Mouse (Mus musculus): ENCODE measurements around the gene 1600002K03Rik.

Gene 1600002K03Rik

GRCm38 (mm10) chr10:80172527-80173292, at the start of gene 1600002K03Rik:
1600002K03Rik (plus strand) TSS chr10:80172944.
- DNase-seq (ENCODE audit: low read depth, low spot score), result peak; percentile 95

DNA sequence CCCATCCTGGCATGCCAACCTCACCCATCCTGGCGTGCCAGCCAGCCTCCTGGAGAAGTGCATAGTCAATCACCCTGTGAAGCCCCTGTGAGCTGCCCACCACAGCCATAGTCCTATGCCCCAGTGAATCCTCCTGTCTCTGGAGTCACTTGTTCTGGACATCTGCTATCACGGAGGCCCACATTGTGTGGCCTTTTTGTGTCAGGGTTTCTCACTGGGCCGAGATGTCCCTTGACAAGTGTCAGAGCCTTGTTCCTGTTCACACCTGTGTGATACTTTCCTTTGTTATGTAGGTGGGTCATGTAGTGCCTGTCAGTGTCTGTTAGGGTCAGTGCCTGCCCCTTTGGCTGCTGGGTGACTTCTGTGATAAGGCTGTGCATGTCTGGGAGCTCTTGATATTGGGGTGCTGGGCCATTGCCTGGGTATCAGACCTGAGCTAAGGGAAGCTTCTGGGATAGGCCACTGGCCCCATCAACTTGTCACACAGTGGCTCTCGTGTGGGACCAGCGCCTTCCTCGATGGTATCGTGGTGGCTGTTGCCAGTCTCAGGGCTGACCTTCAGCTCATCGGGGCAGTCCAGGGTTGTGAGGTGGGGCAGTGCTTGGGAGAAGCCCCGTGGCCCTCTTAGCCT, 48.7 kb upstream of the 1600002K03Rik start:
- DNase-seq (ENCODE audit: low read depth, low spot score), result no peak

DNA sequence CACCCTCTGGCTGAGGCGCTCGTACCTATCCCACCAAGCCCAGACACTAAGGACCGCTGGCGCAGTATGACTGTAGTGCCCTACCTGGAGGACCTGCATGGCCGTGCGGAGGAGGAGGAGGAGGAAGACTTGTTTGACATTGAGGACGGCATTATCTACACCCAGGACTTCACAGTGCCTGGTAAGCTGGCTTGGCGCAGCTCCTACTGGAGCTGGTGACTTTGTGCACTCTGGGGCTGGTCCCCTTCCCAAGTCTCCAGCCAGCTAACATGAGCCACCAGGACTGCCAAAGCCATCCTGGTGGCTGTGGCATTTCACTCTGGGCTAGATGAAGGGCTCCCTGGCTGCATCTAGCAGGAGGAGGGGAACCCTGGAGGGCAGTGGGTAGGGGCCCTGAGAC, 44.8 kb upstream of the 1600002K03Rik start:
- no peak for DNase-seq (ENCODE audit: low read depth, low spot score)

DNA sequence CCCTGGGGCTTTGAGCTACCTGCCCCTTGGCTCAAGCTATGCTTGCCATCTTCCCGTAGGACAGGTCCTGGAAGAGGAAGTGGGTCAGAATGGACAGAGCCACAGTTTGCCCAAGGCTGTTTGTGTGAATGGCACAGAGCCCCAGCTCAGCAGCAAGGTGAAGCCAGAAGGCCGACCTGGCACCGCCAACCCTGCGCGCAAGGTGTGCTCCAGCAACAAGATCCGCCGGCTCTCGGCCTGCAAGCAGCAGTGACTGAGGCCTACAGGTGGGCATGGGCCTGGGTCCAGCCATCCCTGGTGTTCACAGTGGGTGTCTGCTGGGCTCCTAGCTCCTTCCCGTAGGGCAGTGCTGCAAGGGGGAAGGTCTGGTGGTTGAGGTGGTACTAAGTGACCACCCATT, 42.9 kb upstream of the 1600002K03Rik start:
- DNase-seq (ENCODE audit: low read depth, low spot score), result no peak

- no peak for DNase-seq (ENCODE audit: low read depth, low spot score)
Observed at GRCm38 (mm10) chr10:80130403-80131031, 42.2 kb upstream of the 1600002K03Rik start.

- DNase-seq (ENCODE audit: low read depth, low spot score), result no peak
Observed at GRCm38 (mm10) chr10:80131316-80131951, 41.3 kb upstream of the 1600002K03Rik start.

- no peak for DNase-seq (ENCODE audit: low read depth, low spot score)
Observed at GRCm38 (mm10) chr10:80131952-80132350, 40.8 kb upstream of the 1600002K03Rik start.

DNA sequence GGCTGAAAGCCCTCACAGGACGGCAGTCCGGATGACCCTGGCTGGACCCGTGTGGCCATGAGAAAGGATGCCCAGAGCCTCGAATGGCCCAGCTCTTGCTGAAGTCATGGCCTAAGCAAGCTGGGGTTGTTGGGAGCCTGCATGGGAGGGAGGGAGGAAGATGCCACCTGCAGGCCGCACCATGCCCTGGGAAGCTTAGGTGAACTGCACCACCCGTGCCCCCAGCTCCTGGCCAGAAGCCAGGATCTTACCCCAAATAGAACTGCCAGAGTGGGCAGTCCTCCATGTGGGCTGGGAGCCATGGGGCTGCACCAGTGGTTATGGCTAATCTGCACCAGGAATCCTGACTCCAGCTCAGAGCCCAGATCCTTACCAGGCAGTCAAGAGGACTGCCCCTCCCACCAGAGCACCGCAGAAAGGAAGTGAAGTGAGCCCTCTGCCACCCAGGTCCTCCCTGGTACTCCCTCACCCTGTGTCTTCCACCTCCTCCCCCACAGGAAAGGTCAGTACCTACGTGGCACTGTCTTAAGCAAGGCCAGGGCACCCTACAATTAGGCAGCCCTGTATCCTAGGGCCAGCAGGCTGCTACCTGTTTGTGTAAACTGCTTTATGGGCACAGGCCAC, 39.4 kb upstream of the 1600002K03Rik start:
- no peak for DNase-seq (ENCODE audit: low read depth, low spot score)

- no peak for DNase-seq (ENCODE audit: low read depth, low spot score)
Observed at GRCm38 (mm10) chr10:80134421-80134820, 38.3 kb upstream of the 1600002K03Rik start.

GRCm38 (mm10) chr10:80135161-80135560, 37.6 kb upstream of the 1600002K03Rik start:
- DNase-seq (ENCODE audit: low read depth, low spot score), result no peak

DNA sequence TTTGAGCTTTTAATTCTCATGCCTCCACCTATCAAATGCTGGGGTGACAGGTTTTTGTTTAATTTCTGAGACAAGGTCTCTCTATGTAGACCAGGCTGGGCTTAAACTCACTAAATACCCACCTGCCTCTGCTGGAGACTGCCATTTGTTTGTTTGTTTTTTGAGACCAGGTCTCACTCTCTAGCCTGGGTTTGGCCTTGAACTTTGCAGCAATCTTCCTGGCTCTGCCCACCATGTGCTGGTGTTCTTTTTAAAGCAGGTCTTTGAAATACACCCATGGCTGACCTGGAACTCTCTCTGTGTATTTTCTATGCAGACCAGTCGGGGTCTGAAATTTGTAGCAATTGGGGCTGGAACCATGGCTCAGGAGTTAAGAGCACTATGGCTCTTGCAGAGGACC, 37.1 kb upstream of the 1600002K03Rik start:
- no peak for DNase-seq (ENCODE audit: low read depth, low spot score)

DNA sequence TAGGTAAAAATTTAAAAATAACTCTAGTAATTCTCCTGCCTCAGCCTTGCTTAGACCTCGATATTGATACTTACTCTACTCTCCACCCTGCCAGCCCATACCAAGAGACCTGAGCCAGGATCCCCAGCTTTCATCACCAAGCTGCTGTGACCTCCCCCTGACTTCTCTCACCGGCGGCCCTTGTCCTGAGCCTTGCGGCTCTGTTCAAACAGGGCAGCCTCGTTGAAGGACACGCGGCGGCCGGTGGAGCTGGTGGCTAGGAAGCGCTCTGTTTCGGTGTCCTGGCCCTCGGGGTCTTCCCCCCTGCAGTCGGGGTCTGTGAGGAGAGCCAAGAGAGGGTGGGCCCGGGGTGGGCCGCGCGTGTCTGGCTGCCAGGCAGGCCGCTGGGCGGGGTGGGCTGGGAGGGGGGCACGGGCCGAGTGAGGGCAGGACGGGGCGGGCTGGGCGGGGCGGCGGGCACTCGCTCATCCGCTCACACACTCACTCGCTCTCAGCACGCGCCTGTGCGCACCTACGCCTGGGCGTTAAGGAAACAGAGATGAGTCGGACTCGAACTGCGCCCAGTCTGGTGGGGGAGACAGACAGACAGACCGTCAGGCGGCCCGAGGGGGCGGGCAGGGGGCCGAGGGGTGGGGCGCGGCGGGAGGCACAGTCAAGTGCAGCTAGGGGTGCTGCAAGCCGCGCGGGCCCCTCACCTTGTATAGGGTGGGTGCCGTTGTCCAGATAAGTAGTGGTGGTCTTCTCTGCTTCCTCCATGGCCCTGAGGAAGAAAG, 36.4 kb upstream of the 1600002K03Rik start:
- DNase-seq (ENCODE audit: low read depth, low spot score), result no peak

DNA sequence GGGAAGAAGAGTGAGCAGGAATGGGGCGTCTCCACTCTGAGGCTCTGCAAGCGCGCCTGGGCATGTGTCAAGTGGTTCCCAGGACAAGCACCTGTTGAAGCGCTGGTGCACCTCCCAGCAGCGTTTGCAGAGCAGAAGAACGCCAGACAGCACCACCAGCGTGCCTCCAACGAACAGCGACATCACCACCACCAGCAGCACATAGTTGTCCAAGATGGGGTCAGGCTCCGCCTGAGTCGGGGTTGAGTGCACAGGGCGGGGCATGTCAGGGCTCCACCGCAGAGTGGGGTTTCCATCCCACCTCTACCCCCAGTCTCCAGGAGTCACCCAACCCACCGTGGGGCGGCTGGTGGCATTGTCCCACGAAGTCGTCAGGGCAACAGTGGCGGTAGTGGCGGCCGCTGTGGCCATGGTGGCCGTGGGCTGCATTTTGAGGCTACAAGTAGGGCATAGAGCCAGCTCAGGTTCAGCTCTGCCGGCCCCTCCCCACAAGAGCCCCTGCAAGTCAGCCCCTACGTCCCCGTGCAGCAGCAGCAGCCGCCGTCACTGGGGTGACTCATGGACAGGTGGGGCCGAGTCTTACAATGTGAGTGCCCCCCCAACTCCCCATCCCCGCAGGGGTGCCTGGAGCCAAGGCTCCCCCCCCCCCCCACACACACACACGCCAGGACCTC, 35.7 kb upstream of the 1600002K03Rik start:
- DNase-seq (ENCODE audit: low read depth, low spot score), result no peak

GRCm38 (mm10) chr10:80137626-80138552, 34.9 kb upstream of the 1600002K03Rik start:
- DNase-seq (ENCODE audit: low read depth, low spot score), result no peak

GRCm38 (mm10) chr10:80138553-80139438, 33.9 kb upstream of the 1600002K03Rik start, which contains the start of gene Atp5d:
Atp5d (plus strand) TSS chr10:80138632.
- no peak for DNase-seq (ENCODE audit: low read depth, low spot score)

- no peak for DNase-seq (ENCODE audit: low read depth, low spot score)
Observed at GRCm38 (mm10) chr10:80139439-80139775, 33.3 kb upstream of the 1600002K03Rik start.

DNA sequence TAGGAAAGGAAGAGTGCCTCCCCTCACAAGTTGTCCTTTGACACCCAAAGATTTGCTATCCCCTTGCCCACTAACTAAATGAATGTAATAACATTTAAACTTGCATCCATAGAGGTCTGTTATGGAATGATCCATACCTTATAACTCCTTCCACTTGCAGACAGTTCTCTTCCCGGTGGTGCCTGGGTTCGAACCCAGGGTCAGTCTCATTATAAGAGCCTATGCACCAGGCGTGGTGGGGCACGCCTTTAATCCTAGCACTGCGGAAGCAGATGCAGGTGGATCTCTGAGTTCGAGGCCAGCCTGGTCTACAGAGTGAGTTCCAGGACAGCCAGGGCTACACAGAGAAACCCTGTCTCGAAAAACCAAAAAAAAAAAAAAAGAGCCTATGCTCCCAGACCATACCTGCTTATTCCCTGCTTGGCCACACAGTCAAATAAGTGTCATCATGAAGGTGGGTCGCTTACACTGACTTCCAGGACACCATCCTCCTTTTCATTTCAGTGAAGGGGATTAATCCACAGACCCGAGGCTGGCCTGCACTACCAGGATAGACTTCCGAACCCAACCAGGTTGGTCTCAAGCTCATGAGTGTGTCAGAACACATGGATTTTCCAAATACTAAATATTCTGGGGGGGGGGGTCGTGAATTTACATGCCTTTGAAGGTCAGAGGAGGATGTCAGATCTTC, 32.6 kb upstream of the 1600002K03Rik start:
- DNase-seq (ENCODE audit: low read depth, low spot score), result no peak

- no peak for DNase-seq (ENCODE audit: low read depth, low spot score)
Observed at GRCm38 (mm10) chr10:80140666-80141035, 32.1 kb upstream of the 1600002K03Rik start, which contains the start of gene Cbarp. Cbarp (minus strand) TSS chr10:80140835.

Data from 3T3-L1 (cell line).